Mouse (Mus musculus): ENCODE measurements around the gene Slc12a8.

- TF ChIP-seq POLR2A (IDR thresholded peaks at IDR 0.05; ENCODE audit: low read depth, low read length): no peak
- TF ChIP-seq CTCF (IDR thresholded peaks at IDR 0.05; ENCODE audit: borderline replicate concordance, insufficient read depth, low read length): no peak
These were observed 28.4 kb downstream of the Slc12a8 start for GRCm38 (mm10) chr16:33545530-33545929.

All from embryonic fibroblast, embryonic 13.5 days (primary cell).